Mouse (Mus musculus) lung, adult 2 months (tissue): Measurements from ENCODE around the gene Tmem161a. TPM values are rescaled to one million over a fixed set of nuclear protein-coding genes. Genes with fewer than 3 reads are reported as not detected.
A peak's percentile ranks its signal among the peaks of the same experiment; 100 is the strongest.

ENCODE experiments used
- DNase-seq: peaks from one replicate; pipeline ENCODE4 v3.0.0; 2022
- H3K4me1 ChIP-seq: fragments of 200-500 bp; 2 replicates; pipeline ENCODE4 v1.6.1; 2011; ENCODE audit warnings: low read length; ENCODE audit not compliant: control insufficient read depth, insufficient read depth
- H3K4me3 ChIP-seq: fragments of 200-500 bp; replicated peaks from 2 replicates; pipeline ENCODE3; 2011; ENCODE audit warnings: low read depth, mild to moderate bottlenecking, control low read depth, low read length; ENCODE audit errors: extremely low read depth
- CTCF ChIP-seq: fragments of 200-500 bp; IDR thresholded peaks from 2 replicates; pipeline ENCODE4 v1.5.1; 2011; ENCODE audit warnings: mild to moderate bottlenecking, low read length, control low read depth; ENCODE audit not compliant: insufficient read depth
- POLR2A ChIP-seq: fragments of 200-500 bp; IDR thresholded peaks from 2 replicates; pipeline ENCODE4 v1.6.1; 2011; ENCODE audit warnings: low read depth, mild to moderate bottlenecking, control low read depth, low read length, borderline replicate concordance; ENCODE audit errors: extremely low read depth
- WGBS: fragments of 180-500 bp; shearing (Covaris S2); methylation state at CpG from one replicate; pipeline ENCODE4 v1.1.7; 2018; 5-methylcytosine and 5-hydroxymethylcytosine counted together
- polyA plus RNA-seq: library from polyadenylated mRNA; depleted of rRNA; stranded (reverse); fragments of >200 nt; gene quantifications from 2 replicates; pipeline ENCODE4 v1.2.3, GENCODE M21; 2012

Gene Tmem161a
- polyA plus RNA-seq, 1 experiment, result 105 TPM

DNA sequence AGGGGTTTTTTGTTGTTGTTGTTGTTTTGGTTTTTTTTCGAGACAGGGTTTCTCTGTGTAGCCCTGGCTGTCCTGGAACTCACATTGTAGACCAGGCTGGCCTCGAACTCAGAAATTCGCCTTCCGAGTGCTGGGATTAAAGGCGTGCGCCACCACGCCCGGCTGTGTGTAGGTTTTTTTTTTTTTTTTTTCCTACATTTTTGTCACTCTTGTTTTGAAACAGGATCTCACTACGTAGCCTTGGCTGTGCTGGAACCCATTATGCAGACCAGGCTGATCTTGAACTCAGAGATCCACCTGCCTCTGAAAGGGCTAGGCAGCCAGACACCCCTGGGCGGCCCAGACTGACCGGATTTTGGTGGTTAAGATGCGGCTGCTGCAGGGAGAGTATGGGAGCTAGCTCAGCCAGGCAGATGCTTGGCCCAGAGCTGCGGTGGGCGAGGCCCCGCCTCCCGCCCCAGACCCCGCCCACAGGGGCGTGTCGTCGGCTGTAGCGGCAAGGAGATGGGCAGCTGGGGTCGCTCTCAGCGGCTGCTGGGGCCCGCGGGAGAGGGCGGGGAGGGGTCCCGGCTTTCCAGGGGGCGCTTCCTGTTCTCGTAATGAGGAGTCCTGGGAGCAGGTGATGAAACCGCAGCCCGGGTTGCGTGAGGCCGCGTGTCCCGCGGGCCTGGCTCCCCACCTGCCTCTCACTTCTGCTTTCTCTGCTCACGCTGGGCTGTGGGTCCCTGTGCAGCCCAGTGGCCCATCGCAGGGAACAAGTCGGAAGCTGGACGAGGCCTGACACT lies 13.9 kb upstream of the Tmem161a start:
- TF ChIP-seq CTCF, result no peak
- TF ChIP-seq POLR2A, result no peak
- Histone ChIP-seq H3K4me3 (peak overlapping the region; percentile 6), H3K4me1 (no peaks in the 10 kb centered on the region)
- DNase-seq, result peak; percentile 62
- WGBS, result 11% methylated on average over 39 of the region's 40 CpGs

DNA sequence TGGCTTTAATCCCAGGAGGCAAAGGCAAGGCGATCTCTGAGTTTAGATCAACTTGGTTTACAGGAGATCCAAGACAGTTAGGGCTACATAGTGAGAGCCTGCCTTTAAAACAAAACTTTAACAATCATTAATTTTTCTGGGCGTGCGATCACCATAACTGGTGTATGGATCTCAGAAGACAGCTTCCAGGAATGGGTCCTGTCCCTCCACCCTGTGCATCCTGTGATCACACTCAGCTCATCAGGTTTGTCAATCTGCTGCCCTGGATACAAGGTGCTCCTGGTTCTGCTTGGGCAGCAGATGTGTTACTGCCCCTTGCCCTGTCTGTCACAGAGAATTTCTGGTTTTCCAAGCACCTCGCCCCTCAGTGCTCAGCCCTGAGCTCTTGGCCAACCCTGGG lies 12.9 kb upstream of the Tmem161a start:
- 85% methylated on average over 4 of the region's 4 CpGs for WGBS
- no peak for DNase-seq
- no peak for TF ChIP-seq CTCF
- no peak for TF ChIP-seq POLR2A
- no peak overlapping the region for H3K4me3 ChIP-seq
- no peaks in the 10 kb centered on the region for H3K4me1 ChIP-seq

DNA sequence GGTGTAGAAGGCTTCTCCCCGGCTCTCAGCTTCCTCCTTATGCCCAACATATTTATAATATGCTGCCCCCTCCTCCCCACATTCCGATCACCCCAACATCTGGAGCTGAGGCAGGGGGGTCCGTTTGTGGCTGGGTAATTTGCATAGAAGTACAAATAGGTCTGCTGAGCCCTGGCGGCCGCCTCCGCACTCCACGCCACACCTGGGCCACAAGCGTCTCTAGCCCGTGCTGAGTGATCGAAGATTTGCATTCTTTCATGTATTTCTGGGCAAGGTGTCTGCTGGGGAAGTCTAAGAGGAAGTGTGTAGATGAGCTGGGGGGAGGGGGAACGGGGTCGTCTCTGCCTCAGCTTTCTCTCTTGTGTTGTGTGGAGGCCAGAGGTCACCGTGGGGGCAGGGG lies 12.1 kb upstream of the Tmem161a start:
- no peak for DNase-seq
- WGBS, result 47% methylated on average over 13 of the region's 13 CpGs
- H3K4me3 ChIP-seq, result no peak overlapping the region
- TF ChIP-seq POLR2A (no peak), CTCF (no peak)
- no peaks in the 10 kb centered on the region for H3K4me1 ChIP-seq

DNA sequence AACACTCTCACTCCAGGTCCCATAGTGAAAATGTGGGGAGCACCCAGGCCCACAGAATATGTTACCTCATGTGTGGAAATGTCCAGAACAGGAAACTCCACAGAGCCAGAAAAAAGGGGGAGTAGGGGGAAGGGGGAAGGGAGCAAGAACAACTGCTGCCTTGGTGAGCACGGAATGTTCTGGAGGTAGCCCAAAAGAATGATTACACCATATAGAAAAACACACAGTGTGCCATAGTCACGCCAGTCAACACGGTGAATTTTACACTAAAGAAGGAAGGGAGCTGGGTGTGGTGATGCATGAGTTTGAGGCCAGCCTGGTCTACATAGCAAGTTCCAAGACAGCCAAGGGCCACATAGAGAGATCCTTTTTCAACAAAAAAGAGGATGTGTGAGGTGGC lies 8.8 kb upstream of the Tmem161a start:
- Histone ChIP-seq H3K4me1 (no peaks in the 10 kb centered on the region), H3K4me3 (no peak overlapping the region)
- no peak for DNase-seq
- WGBS, result 65% methylated on average over 3 of the region's 3 CpGs
- TF ChIP-seq POLR2A (no peak), CTCF (no peak)

DNA sequence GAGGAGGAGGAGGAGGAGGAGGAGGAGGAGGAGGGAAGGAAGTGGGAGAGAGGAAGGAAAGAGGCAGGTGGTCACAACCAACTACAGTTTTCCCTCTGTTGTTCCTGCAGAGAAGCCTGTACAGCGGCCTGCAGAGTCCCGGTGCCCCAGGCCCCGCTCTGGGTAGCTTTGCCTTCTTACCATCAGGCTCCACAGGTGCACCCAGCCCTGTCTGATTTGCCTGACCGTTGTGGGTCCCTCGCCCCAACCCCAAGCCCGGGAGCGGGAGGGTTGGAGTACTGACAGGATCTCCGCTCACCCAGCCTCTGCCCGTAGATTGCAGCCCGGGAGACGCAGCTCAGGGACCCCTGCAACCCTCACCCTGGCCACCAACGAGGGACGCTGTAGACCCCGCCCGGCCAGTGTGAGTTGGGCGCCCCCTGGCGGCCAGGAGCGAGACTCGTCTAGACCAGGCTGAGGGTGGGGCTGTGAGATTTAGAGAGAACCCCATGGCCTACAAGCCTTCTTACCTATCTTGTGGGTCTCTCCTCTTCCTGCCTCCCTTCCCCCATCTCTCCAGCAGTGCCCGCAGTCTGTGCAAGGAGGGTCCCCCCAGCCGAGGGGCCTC lies 5.5 kb upstream of the Tmem161a start:
- H3K4me1 ChIP-seq, result no peaks in the 10 kb centered on the region
- peak; percentile 54 for DNase-seq
- no peak overlapping the region for H3K4me3 ChIP-seq
- no peak for TF ChIP-seq POLR2A
- TF ChIP-seq CTCF, result peak; percentile 74
- 3% methylated on average over 21 of the region's 21 CpGs for WGBS

DNA sequence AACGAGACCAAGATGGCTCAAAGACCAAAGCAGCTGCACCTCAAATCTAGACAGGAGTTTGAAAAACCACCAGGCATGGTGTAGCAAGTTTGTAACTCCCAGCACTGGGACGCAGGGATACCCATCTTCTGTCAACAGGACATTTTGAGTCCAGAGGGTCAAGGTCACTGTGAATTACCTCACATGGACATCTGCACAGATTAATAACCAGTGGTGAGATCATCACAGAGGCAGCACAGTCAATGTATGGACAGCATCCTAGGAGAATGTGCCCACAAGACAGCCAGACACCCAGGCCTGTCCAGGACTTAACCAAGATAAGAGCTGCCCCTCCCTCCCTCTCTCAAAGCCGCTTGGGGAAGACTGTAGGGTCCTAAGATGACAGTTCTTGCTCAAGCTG lies 2.0 kb upstream of the Tmem161a start:
- H3K4me3 ChIP-seq, result no peak overlapping the region
- DNase-seq, result no peak
- WGBS, result 74% methylated on average over 3 of the region's 3 CpGs
- H3K4me1 ChIP-seq, result peaks cover 3% of the 10 kb centered on the region; the same call in 1 of the 2 replicates
- TF ChIP-seq CTCF, result no peak
- no peak for TF ChIP-seq POLR2A

DNA sequence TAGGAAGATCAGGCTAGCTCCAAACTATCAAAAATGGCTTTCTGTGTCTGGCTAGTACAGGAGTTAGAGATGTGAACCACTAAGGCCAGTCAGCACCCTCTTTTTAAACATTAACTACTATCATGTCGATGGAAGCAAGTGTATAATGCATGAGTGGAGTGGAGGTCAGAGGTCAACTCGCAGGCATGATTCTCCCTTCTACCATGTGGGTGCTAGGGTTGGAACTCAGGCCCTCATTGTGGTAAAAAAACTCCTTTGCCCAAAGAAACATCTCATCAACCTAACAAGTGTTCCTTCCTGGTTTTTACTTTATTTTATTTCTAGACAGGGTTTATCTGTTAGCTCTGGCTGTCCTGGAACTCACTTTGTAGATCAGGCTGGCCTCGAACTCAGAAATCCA lies 1.4 kb upstream of the Tmem161a start:
- no peak for DNase-seq
- Histone ChIP-seq H3K4me3 (no peak overlapping the region), H3K4me1 (peaks cover 3% of the 10 kb centered on the region; the same call in 1 of the 2 replicates)
- TF ChIP-seq CTCF (no peak), POLR2A (no peak)
- 70% methylated on average over 3 of the region's 3 CpGs for WGBS

DNA sequence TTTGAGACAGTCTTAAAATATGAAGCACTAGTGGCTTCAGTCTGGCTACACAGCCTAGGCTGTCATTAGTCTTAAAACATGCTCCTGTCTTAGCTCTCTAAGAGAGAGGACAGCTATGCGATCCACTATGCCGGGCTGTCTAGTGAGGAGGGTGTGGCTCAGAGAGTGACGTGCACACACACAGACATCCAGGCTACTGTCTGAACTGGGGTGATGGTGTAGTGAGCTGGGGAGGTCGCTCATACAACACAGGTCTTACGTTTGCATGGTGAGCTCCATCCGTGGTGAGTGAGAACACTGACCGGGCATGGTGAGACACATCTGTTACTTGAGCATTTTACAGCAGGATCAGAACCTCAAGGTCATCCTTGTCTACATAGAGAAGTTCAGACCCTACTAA lies 916 bp upstream of the Tmem161a start:
- TF ChIP-seq POLR2A (no peak), CTCF (no peak)
- 89% methylated on average over 7 of the region's 7 CpGs for WGBS
- Histone ChIP-seq H3K4me1 (peaks cover 3% of the 10 kb centered on the region; the same call in 1 of the 2 replicates), H3K4me3 (no peak overlapping the region)
- DNase-seq, result no peak

DNA sequence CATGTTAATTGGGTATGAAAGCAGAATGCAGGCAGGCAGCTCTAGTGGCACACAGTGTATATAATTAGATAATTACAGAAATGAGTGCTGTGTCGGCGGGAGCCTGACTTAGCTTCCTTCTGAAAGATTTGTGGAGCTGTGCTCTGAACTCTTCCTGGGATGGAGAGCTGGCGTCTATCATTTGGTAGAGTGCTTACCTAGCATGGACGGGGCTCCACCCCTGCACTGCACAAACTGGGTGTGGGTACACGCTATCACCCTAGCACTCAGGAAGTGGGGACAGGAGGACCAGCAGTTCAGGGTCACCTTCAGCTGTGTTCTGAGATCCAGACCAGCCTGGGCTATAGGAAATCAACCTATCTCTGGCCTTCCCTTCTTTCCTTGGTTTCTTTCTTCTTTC lies 1.2 kb downstream of the Tmem161a start:
- Histone ChIP-seq H3K4me1 (peaks cover 3% of the 10 kb centered on the region; the same call in 1 of the 2 replicates), H3K4me3 (no peak overlapping the region)
- no peak for TF ChIP-seq CTCF
- TF ChIP-seq POLR2A, result no peak
- DNase-seq, result no peak
- 73% methylated on average over 5 of the region's 5 CpGs for WGBS

DNA sequence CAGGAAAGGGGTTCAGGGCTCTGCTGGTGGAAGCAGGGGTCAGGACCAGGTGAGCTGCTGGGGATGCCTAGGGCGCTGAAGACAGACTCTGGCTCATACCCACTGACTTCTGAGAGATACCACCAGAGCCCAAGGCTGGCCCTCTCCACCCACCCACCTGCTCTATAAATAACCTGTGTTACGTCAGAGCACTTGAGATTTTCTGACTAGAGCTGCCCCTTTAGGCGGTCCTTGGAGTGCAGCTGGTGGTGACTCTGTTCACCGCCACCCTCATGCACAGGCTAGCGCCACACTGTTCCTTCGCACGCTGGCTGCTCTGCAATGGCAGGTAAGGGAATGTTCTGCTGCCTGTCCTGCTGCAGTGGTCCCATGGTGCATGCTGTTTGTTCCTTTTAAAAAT lies 1.9 kb downstream of the Tmem161a start:
- no peak overlapping the region for H3K4me3 ChIP-seq
- H3K4me1 ChIP-seq, result peaks cover 3% of the 10 kb centered on the region; the same call in 1 of the 2 replicates
- WGBS, result 70% methylated on average over 7 of the region's 7 CpGs
- no peak for DNase-seq
- TF ChIP-seq POLR2A (no peak), CTCF (no peak)
